Mouse (Mus musculus) C2C12 (cell line): Measurements from ENCODE around the gene Acp7.

Experiments
- CTCF ChIP-seq: IDR thresholded peaks from one replicate; pipeline ENCODE4 v1.5.1; 2011; ENCODE audit not compliant: control insufficient read depth, insufficient read depth, insufficient read length
- MAX ChIP-seq: IDR thresholded peaks from one replicate; pipeline ENCODE4 v1.6.1; 2011; ENCODE audit warnings: mild to moderate bottlenecking, control low read depth
- MYOG ChIP-seq: IDR thresholded peaks from one replicate; pipeline ENCODE4 v1.6.1; 2011; ENCODE audit not compliant: control insufficient read depth, insufficient read length; ENCODE audit errors: extremely low read depth
- USF1 ChIP-seq: IDR thresholded peaks from one replicate; pipeline ENCODE4 v1.6.1; 2011; ENCODE audit warnings: low read depth, mild to moderate bottlenecking, control low read depth, moderate library complexity

- TF ChIP-seq MYOG (no peak), MAX (no peak), CTCF (no peak), USF1 (no peak)
These were observed 25.2 kb downstream of the Acp7 start for GRCm38 (mm10) chr7:28605951-28606350.
